Mouse (Mus musculus): ENCODE measurements around the gene Mblac2.

The Mblac2 gene

GRCm38 (mm10) chr13:81801121-81801520, 90.0 kb downstream of the Mblac2 start:
- in situ Hi-C loops (cut with MboI, MseI), result no loop called here

All from T-helper 17 cell (primary cell).